Mouse (Mus musculus) 3T3-L1 (cell line): ENCODE results near the gene Usp48.

Experiments
- DNase-seq: peaks from one replicate; pipeline ENCODE4 v3.0.0-alpha.2; 2015; ENCODE audit warnings: low read depth, low spot score

Usp48 gene

GRCm38 (mm10) chr4:137609702-137610101 is 16.1 kb downstream of the Usp48 start:
- no peak for DNase-seq

DNA sequence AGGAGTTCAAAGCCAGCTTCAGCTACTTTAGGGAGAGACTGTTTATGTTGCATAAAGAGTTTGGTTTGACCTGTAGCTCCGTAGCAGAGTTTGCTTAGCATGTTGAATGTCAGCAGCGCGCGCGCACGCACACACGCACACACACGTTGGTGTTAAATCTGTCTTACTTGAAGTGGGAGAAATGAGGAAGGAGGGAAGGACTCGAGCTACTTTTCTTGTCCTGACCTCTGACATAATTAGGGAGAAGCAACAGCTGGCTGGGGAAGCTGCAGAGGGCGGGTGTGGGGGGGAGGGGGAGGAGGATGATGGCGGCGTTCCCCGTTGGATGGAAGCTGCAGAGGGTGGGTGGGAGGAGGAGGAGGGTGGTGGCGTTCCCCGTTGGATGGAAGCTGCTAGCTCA is 16.7 kb downstream of the Usp48 start:
- DNase-seq, result no peak

DNA sequence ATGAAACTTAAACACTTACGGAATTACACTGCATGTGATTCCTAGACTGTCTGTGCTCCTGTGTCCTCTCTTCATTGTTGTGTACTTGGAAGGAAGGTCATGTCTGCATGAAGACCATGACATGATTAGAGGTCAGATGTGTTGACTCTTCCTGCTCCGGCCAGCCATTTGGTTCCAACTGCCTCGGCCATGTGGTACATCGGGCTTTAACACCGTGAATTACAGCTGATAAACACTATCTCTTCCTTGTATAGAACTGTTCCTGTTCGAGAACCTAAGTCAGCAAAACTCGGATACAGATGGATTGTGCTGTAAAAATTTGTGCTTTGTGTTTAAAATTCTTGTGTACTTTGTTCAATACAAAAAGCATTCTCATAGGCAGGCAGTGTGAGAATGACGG is 29.3 kb downstream of the Usp48 start:
- DNase-seq, result no peak

DNA sequence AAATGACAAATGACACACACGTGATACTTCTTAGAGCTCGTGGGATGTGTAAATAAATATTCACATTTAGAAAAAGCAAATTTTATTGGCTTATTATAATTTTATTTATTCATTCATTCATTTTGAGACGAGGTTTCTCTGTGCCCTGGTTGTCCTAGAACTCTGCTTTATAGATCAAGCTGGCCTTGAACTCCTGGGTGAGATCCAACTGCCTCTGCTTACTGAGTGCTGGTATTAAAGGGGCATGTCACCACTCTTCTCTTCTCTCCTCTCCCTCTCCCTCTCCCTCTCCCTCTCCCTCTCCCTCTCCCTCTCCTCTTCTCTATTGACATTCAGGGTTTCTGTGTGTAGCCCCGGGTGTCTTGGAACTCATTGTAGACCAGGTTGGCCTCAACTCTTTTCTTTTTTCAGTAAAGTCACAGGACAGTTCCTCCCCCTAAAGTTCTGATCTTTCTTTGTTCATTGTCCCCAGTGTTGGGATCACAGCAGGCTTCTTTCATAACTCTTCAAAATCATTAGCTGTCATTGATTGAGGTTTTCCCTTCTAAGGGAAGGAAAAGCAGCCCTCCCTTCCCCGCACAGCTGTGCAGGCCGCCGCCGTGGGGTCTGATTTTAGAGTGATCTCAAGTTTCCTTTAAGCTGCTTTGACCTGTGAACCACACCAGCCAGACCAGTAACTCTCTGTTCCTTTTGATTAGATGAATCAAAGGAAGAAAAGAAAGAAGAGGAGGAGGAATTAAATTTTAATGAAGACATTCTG is 34.1 kb downstream of the Usp48 start:
- DNase-seq, result no peak

- no peak for DNase-seq
Observed at GRCm38 (mm10) chr4:137628400-137628799, 34.8 kb downstream of the Usp48 start.

- DNase-seq, result peak; percentile 52
Observed at GRCm38 (mm10) chr4:137629354-137629753, 35.8 kb downstream of the Usp48 start.

DNA sequence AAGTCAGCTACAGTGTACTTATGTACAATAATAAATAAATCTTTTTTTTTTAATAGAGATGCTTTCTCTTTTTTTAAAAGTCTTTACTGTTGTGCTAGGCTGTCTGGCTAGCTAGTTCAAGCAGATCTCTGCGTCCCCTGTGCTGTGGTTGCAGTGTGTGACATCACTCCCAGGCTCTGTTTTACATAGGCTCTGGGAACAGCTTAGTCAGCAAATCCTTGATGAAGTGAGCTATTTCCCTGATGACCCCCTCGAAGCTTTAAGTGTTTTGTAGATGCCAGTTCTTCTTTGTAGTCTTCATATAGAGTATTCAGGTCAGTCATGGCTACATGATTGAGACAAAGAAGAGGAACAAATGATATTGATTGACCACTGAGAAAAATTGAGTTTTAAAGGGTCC is 36.6 kb downstream of the Usp48 start:
- no peak for DNase-seq

- DNase-seq, result no peak
Observed at GRCm38 (mm10) chr4:137631596-137631995, 38.0 kb downstream of the Usp48 start.

DNA sequence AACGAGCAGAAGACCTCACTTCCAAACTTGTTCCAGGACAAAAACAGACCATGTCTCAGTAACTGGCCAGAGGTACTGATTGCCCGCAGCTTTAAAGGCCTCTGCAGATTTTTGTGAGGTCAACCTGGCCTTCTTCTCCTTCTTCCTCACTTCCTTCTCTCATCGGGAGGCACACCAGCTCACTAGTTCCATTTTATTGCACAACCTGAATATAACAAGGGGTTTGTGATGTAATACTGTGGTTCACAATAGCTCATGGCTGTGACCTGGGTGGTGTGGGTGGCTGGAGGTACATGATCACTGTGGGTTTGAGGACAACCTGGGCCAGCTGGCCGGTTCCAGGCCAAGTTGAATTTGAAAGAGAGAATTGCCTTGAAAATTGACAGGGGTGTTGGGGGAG is 39.8 kb downstream of the Usp48 start:
- DNase-seq, result no peak

GRCm38 (mm10) chr4:137636597-137636996 is 43.0 kb downstream of the Usp48 start:
- DNase-seq, result peak; percentile 23

DNA sequence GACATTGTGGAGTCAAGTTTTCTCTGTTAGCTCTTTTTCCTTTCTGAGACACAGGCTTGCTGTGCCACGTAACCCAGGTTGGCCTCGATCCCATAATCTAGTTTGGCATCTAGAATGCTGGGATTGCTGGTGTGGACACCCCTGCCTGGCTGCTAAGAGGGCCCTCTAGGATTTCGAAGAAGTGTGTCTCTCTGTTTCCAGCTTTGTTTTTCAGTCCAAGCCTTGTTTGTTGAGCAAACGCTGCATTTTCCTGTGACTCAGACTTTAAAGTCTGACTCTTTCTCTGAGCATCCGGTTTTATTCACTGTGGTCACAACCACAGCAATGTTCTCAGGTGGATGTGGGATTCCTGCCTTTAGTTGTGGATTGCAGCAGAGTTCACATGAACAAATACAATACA is 48.0 kb downstream of the Usp48 start:
- DNase-seq, result peak; percentile 93

- no peak for DNase-seq
Observed at GRCm38 (mm10) chr4:137642101-137642500, 48.5 kb downstream of the Usp48 start.

- DNase-seq, result peak; percentile 68
Observed at GRCm38 (mm10) chr4:137643459-137643858, 49.9 kb downstream of the Usp48 start.

GRCm38 (mm10) chr4:137646262-137646661 is 52.7 kb downstream of the Usp48 start:
- no peak for DNase-seq

DNA sequence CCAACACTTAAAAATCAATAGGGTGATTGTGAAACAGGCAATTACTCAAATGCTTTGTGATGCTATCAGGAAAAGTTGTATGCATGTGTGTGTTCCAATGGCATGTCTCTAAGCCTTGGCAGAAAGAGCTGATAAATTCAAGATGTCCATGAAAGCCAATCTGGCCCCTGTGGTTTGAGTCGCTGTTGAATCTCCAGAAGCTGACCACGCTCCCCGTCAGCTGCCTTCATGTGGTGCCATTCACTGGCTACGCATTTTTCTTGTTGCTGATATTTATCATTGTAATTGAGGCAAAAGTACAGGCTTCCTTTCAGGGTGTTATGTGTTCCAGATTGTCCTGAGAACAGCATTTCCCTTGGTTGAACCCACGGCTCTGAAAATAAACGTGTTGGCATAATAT is 54.1 kb downstream of the Usp48 start:
- peak; percentile 83 for DNase-seq

DNA sequence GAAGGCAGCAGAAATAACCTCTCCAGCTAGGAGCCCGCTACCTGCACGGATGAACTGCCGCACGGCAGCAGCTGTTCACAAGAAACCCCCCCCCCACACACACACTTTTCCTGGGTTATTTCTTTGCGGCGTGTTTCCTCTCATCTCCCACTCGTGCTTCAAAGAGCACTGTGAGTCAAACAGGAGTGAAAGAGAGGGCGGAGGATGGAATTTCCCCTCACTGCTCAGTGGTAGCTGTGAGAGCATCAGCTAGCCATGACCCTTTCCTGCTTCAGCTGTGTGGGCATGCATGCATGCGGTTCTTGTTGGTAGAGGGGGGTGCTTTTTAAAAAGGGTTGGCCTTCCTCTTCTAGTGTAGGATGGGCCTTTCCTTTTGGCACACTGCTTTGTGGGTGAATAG is 54.7 kb downstream of the Usp48 start:
- DNase-seq, result peak; percentile 29

DNA sequence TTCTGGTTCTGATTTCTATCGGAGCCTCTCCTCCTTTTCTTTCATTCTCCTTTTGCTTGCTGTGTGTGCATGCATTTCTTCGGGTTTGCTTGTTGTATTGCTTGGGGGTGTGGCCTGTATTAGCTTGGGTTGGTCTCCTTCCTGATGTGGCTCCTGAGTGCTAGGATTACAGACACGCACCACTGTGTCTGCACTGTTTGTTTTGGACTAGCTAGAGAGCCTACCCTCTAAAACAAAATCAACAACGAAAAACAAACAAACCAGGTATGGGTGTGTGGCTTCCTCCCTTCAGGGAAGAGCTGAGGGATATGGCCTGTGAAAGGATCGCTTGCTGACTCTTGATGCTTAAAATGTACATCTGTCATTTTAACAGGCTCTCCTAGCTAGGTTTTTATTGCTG is 57.4 kb downstream of the Usp48 start:
- no peak for DNase-seq

DNA sequence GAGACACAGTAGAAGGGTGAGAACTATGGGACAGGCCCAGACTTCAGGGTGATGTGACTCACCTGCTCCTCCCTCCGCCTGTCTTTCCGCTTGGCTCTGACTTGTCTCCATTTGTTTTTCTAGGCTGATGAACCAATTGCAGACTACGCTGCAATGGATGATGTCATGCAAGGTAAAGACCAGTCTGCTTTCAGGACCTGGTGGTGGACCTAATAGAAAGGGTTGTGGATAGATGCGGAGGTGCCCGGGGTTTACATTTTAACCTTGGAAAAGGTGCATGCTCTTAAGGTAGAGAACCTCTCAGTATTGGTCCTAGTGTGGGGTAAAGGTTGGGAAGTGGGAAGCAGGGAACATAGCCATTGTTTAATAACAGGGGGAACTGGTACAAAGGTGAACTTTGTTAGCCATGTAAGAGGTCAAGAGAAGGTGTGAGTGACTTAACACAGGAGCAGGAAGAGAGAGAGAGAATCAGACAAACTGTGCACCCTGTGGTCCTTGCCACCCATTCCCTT is 59.3 kb downstream of the Usp48 start:
- DNase-seq, result no peak

DNA sequence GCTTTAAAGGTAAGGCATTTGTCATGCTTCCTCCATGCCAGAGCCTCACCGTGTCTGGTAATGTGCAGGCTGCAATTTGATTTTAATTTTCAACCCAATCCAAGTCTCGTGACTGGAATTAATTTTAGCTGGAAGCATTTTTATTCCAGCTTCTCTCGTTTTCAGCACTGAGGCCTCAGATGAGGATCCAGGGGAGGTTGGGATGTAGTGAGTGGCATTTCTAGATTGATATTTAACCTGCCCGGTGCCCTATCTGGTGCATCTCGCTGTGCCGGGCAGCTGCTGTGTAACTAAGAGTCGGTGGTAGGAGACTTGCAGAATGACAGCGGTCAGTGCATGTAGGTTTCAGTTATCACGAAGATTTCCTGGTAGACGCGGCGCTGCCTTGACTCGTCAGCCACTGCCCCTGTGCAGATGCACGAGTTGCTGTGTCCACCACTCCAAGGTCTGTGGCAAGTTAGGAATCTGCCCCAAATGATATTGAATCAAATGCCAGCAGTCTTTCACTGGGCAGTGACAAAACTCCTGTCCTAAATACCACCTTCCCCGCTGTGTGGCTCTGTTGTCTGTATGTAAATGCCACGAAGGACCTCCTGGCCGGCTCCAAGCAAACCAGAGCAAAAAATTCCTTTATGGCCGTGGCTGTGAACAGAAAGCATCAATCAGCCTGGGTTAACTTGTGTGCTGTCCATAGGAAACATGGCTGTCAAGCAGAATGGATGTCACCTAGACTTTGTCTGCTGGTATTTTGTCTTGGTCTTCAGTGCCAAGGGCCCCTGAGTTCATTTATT is 61.9 kb downstream of the Usp48 start:
- no peak for DNase-seq

GRCm38 (mm10) chr4:137657674-137658073 is 64.1 kb downstream of the Usp48 start:
- DNase-seq, result no peak

DNA sequence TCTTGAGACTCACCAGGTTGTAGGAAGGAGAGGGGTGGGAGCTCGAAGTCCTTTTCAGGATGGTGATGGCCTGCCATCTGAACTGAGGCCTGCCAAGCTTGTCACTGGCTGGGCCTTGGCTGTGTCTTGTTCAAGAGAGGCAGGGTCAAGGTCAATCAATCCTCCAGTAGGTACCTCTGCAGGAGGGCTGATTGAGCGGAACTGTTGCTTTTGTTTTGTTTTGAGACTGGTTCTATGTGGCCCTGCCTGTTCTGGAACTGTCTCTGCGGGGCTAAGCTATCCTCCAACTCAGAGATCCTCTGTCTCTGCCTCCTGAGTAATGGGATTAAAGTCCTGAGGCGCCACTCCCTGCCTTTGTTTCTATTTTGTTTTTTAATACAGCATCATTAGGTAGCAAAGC is 66.0 kb downstream of the Usp48 start:
- DNase-seq, result no peak

DNA sequence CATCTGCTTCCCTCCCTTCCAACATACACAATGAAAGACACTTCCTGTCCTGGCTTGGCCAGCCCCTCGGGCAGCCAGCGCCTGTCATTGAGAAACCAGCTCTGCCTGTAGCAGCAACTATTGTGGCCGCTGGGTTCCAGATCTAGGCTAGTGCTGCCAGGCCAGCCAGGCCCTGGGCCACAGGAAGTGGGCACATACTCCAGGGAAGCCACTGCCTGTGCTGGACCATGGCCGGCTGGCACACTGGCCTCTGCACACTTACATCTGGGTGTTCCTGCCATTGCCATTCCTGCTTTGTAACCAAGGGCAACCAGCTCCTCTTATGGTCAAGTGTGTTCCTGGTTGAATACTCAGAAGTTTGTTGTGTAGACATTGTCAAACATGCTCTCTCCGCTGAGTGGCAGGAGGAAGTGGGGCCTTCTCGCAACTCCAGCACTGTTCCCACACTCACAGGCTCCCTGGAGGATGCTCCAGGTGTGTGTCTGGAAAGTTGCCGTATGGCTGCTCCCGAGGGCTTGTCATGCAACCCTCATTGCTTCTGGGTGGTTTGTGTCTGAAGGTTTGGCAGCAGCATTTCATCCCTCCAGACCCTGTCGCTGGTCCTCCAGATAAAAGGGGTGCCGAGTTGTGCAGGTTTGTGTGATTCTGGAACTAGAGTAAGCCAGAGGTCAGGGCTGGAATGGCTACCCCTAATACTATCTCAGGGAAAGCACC is 67.0 kb downstream of the Usp48 start:
- DNase-seq, result peak; percentile 27
